11 mouse cellular contexts compared by ENCODE assay signal in the genomic region with DNA sequence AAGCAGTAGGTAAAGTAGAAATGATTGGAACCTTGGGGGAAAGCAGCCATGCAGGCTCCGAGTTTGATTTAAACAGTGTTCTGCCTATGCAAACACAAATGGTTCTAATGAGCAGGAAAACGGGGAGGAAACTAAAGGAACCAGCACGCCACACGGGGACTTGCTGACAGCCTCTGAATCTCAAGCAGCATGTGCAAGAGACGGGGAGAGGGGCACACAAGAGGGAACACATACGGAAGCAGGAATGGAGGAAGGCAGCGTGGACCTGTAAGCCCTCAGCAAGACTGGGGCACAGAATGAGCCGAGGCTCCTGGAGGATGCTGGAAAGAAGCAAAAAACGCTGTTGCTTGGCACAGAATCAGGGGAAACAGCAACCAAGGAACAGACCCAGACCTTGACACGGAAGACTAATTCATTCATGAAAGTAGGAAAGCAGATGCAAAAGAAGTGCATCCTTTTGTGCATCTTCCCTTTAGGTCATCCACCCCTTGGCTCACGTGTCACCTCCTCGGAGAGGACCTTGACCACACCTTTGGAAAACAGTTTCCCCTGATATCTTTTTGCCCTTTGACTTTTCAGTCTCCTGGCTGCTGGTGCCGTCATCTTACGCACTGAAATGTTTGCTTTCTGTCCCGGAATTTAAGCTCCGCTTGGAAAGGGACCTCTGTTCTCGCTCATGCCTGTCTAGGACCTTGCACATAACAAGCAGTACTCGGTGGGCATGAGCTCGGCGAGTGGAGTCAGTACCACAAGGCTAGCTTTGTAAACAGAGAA. TPM values are rescaled to one million over a fixed set of nuclear protein-coding genes. Genes with fewer than 3 reads are reported as not detected.
A peak's percentile ranks its signal among the peaks of the same experiment; 100 is the strongest.
DNase-seq lines count a peak whose midpoint lies in the region; ATAC-seq and TF ChIP-seq lines count a peak whose summit lies in the region.
"Had no signal": no experiment of that assay in that cellular context is flagged by ENCODE, and none has a peak within 500 bp of the region (broad histone marks: within the 10 kb centered on the region; RNA-seq: fewer than 3 reads in every experiment).

No protein-coding gene starts in this region.

- no peak overlapping the region for H3K4me3 ChIP-seq in heart, embryonic 12.5 days
- peak overlapping the region; percentile 12; the same call in 1 of the 2 replicates for H3K4me3 ChIP-seq in lung, postnatal 0 days (ENCODE audit: low read depth, low read length)
- H3K4me3 ChIP-seq in intestine, embryonic 14.5 days (ENCODE audit: low read depth, low read length) = no peak overlapping the region
- peak overlapping the region; percentile 11 for H3K4me3 ChIP-seq in stomach, embryonic 16.5 days (replicated peaks; ENCODE audit: low read length)
- H3K4me3 ChIP-seq: liver, embryonic 15.5 days had no signal

- 0 out of 2 replicates have a peak, but pooled peaks cover 2% of the 10 kb centered on the region for H3K27me3 ChIP-seq in heart, embryonic 12.5 days (replicated peaks)
- H3K27me3 ChIP-seq in lung, postnatal 0 days (replicated peaks; ENCODE audit: insufficient read depth, low read length) = no peaks in the 10 kb centered on the region
- no peaks in the 10 kb centered on the region for H3K27me3 ChIP-seq in intestine, embryonic 14.5 days (replicated peaks; ENCODE audit: control insufficient read depth, insufficient read depth, low read length)
- H3K27me3 ChIP-seq in stomach, embryonic 16.5 days (ENCODE audit: control insufficient read depth, insufficient read depth, low read length) = no peaks in the 10 kb centered on the region
- H3K27me3 ChIP-seq: CH12.LX; liver, embryonic 15.5 days had no signal

- no peak for ATAC-seq in heart, embryonic 12.5 days (ENCODE audit: insufficient number of reproducible peaks, low FRiP score)
- ATAC-seq in lung, postnatal 0 days = no peak
- ATAC-seq in intestine, embryonic 14.5 days (replicated peaks; ENCODE audit: low FRiP score, low TSS enrichment, low read depth) = peak; percentile 48; the same call in 1 of the 2 replicates
- ATAC-seq in stomach, embryonic 16.5 days (ENCODE audit: insufficient read depth, low FRiP score) = 0 out of 2 replicates have a peak, but pooled peaks have one; percentile 33

- H3K4me2 ChIP-seq in heart, embryonic 12.5 days = peak overlapping the region; percentile 45
- peak overlapping the region; percentile 33 for H3K4me2 ChIP-seq in lung, postnatal 0 days (replicated peaks; ENCODE audit: low read depth, low read length)
- peak overlapping the region; percentile 31 for H3K4me2 ChIP-seq in intestine, embryonic 14.5 days (ENCODE audit: low read length)
- peak overlapping the region; percentile 40 for H3K4me2 ChIP-seq in stomach, embryonic 16.5 days (ENCODE audit: low read depth, low read length)
- H3K4me2 ChIP-seq: liver, embryonic 15.5 days had no signal

- TF ChIP-seq CTCF in lung, postnatal 0 days (IDR thresholded peaks at IDR 0.05) = no peak

- H3K36me3 ChIP-seq in heart, embryonic 12.5 days = no peaks in the 10 kb centered on the region
- H3K36me3 ChIP-seq in lung, postnatal 0 days (ENCODE audit: insufficient read depth, low read length) = no peaks in the 10 kb centered on the region
- H3K36me3 ChIP-seq in intestine, embryonic 14.5 days (ENCODE audit: control insufficient read depth, insufficient read depth, low read length) = no peaks in the 10 kb centered on the region
- no peaks in the 10 kb centered on the region for H3K36me3 ChIP-seq in stomach, embryonic 16.5 days (ENCODE audit: control insufficient read depth, insufficient read depth, low read length)
- H3K36me3 ChIP-seq: liver, embryonic 15.5 days had no signal

- H3K27ac ChIP-seq in heart, embryonic 12.5 days (ENCODE audit: poor library complexity, severe bottlenecking) = no peak overlapping the region
- no peak overlapping the region for H3K27ac ChIP-seq in lung, postnatal 0 days (ENCODE audit: low read length)
- H3K27ac ChIP-seq in intestine, embryonic 14.5 days (ENCODE audit: low read depth) = no peak overlapping the region
- H3K27ac ChIP-seq in stomach, embryonic 16.5 days (ENCODE audit: low read length) = no peak overlapping the region
- H3K27ac ChIP-seq: liver, embryonic 15.5 days had no signal

- no peak for TF ChIP-seq EP300 in lung, postnatal 0 days (IDR thresholded peaks at IDR 0.05)

- 38% methylated on average over 20 of the region's 20 CpGs for WGBS in heart, embryonic 12.5 days
- WGBS in lung, postnatal 0 days = 24% methylated on average over 20 of the region's 20 CpGs
- 42% methylated on average over 20 of the region's 20 CpGs for WGBS in intestine, embryonic 14.5 days
- WGBS in stomach, embryonic 16.5 days = 44% methylated on average over 20 of the region's 20 CpGs

- peaks cover 35% of the 10 kb centered on the region for H3K4me1 ChIP-seq in heart, embryonic 12.5 days (replicated peaks)
- H3K4me1 ChIP-seq in lung, postnatal 0 days (ENCODE audit: insufficient read depth, low read depth, low read length) = 0 out of 2 replicates have a peak, but pooled peaks cover 3% of the 10 kb centered on the region
- H3K4me1 ChIP-seq in intestine, embryonic 14.5 days (replicated peaks; ENCODE audit: control insufficient read depth, insufficient read depth, low read length) = no peaks in the 10 kb centered on the region; the same call in 1 of the 2 replicates
- H3K4me1 ChIP-seq in stomach, embryonic 16.5 days (ENCODE audit: control insufficient read depth, insufficient read depth, low read length) = peaks cover 7% of the 10 kb centered on the region
- H3K4me1 ChIP-seq: liver, embryonic 15.5 days had no signal

- no peak overlapping the region for H3K9ac ChIP-seq in heart, embryonic 12.5 days
- H3K9ac ChIP-seq in lung, postnatal 0 days (replicated peaks; ENCODE audit: low read depth) = no peak overlapping the region
- H3K9ac ChIP-seq in intestine, embryonic 14.5 days (ENCODE audit: low read length) = no peak overlapping the region
- 0 out of 2 replicates have a peak overlapping the region, but pooled peaks have one; percentile 31 for H3K9ac ChIP-seq in stomach, embryonic 16.5 days (ENCODE audit: low read length)
- H3K9ac ChIP-seq: liver, embryonic 15.5 days had no signal

- no peak for DNase-seq in heart, postnatal 4 days
- no peak for DNase-seq in lung, postnatal 0 days (ENCODE audit: low spot score)
- DNase-seq in lung, postnatal 10 days = no peak
- no peak for DNase-seq in intestine, embryonic 14.5 days (ENCODE audit: low spot score)
- DNase-seq in spleen, adult 12 weeks (ENCODE audit: low spot score) = no peak
- DNase-seq: cerebellum, postnatal 14 days; layer of hippocampus, adult 9-11 months had no signal

- H3K9me3 ChIP-seq in heart, embryonic 12.5 days (replicated peaks) = no peaks in the 10 kb centered on the region
- H3K9me3 ChIP-seq in lung, postnatal 0 days (ENCODE audit: low read length) = no peaks in the 10 kb centered on the region
- H3K9me3 ChIP-seq in intestine, embryonic 14.5 days (ENCODE audit: control insufficient read depth, low read length) = no peaks in the 10 kb centered on the region
- H3K9me3 ChIP-seq in stomach, embryonic 16.5 days (replicated peaks; ENCODE audit: control insufficient read depth, low read length) = no peaks in the 10 kb centered on the region
- H3K9me3 ChIP-seq: liver, embryonic 15.5 days had no signal

RNA-seq across cellular contexts. Expression of gene Adgrl2, which starts 17.7 kb away (rescaled TPM):
- 48.1 and 52.2 TPM in 2 replicates for polyA plus RNA-seq in heart, embryonic 12.5 days (2016; fragmentation: Nextera tagmentation; extraction: Ambion mirVana)
- total RNA-seq in heart, postnatal 4 days (2021) = 100 to 1,000 TPM; 126 to 134 TPM
- polyA plus RNA-seq in lung, postnatal 0 days (2015; fragmentation: Nextera tagmentation; extraction: Ambion mirVana) = 46.3 and 56.4 TPM in 2 replicates
- polyA plus RNA-seq in intestine, embryonic 14.5 days (2014; fragmentation: Nextera tagmentation; extraction: Ambion mirVana) = 63.6 and 64.6 TPM in 2 replicates
- 36.7 and 39.6 TPM in 2 replicates for polyA plus RNA-seq in stomach, embryonic 16.5 days (2015; fragmentation: Nextera tagmentation; extraction: Ambion mirVana)

Comparison
In these comparisons a context has a peak if more than half of its experiments do, and no peak if none do; other contexts are left out.
1. ATAC-seq: peak in intestine, embryonic 14.5 days (single experiment) and stomach, embryonic 16.5 days (single experiment); none in heart, embryonic 12.5 days (single experiment) and lung, postnatal 0 days (single experiment).
2. H3K4me3 ChIP-seq: peak in lung, postnatal 0 days (single experiment) and stomach, embryonic 16.5 days (single experiment); none in heart, embryonic 12.5 days (single experiment) and intestine, embryonic 14.5 days (single experiment).
3. Peak in every context shown above with its lines, with median percentiles within 50 percentile points of each other: H3K4me2 ChIP-seq.